Mouse (Mus musculus): ENCODE measurements at regions not wholly inside any gene's neighbourhood (a gene's known extent, or its start where the extent isn't known, plus 50 kb on each side); places are given as distances from the start of the nearest gene placed in this dataset.
A peak's percentile ranks its signal among the peaks of the same experiment; 100 is the strongest.
"Not testable (repeated sequence)": the region's sequence is repeated elsewhere in the genome, so short reads cannot be mapped to it uniquely, and the experiment has no call there.

- ATAC-seq (replicated peaks; ENCODE audit: poor library complexity): no peak
Measured at GRCm38 (mm10) chr14:45806726-45807280, 148.9 kb upstream of the Ddhd1 start.

GRCm38 (mm10) chr14:45807767-45808166 lies 149.8 kb upstream of the Ddhd1 start:
- ATAC-seq (replicated peaks; ENCODE audit: poor library complexity): no peak

DNA sequence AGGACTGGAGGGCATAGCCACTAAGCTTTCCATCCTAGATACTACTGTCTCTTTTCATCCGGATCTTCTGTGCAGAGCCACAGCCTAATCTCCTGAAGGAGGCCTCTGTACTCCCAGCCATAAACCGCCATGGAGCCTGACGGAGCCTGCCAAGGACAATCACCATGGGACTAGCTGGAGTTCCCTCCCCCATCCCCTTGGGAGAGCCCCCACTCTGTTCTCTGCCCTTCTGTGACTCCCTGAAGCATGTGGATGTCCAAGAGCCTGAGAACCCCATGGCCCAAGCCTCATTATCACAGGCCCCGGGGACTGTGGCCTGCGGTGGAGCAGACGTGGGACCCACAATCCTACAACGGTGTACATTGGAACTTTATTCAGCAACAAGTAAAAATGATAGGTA lies 151.5 kb upstream of the Ddhd1 start:
- ATAC-seq (replicated peaks; ENCODE audit: poor library complexity): no peak

DNA sequence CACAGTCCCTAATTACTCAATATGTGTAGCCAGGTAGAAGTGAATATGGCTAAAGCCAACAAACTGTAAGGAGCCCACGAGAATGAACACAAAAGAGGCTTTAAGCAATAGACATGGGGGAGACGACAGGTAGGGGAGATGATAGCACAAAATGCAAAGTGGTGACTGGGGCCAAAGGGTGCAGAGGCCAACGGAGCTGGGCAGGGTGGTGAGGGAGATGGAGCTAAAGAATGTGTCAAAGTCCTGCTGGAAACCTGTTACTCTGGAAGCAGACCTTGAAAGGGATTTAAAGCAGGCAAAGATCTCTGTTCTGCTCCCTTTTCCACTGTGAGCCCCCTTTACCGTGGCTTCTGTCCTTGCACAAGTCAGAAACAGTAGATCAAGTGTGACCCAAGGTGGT lies 152.2 kb upstream of the Ddhd1 start:
- no peak for ATAC-seq (replicated peaks; ENCODE audit: poor library complexity)

- no peak for ATAC-seq (replicated peaks; ENCODE audit: poor library complexity)
Measured at GRCm38 (mm10) chr14:45810630-45811029, 152.7 kb upstream of the Ddhd1 start.

DNA sequence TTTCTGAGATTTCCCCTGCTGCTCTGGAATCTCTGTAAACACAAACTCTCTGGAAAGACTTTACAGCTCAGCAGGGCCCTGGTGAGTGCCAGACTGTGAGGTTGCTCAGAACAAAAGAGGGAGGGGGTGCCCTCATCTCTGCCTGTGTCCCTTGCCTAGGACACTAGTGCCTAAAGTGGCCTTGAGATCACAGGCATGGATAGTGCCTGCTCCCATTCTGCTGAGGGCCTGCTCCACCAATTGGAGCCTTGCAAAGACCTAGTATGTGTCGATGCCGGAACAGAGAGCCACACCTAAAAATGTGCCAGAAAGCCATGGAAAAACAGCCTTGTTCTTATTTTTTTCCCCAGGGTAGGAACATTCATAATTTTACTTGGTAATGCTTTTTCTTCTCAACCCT lies 157.7 kb upstream of the Ddhd1 start:
- no peak for ATAC-seq (replicated peaks; ENCODE audit: poor library complexity)

DNA sequence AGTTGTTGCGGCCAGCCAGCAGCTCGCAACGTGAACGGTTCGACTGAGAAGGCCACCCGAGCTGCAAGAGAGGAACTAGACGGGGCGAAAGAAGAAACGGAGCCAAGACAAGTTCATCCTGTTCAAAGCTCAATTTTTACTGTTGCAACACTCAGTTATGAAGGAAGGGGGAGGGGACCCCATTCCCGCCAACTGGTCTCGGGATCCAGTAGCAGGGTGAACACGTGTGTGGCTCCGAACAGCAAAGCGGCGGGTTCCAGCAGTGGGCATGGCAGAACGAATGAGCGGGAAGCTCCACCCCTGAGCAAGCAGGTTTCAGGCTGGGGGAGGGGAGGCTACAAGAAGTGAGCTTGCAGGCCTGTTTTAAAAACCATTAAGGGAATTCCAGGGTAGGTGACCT lies 158.7 kb upstream of the Ddhd1 start:
- ATAC-seq (replicated peaks; ENCODE audit: poor library complexity): not testable (repeated sequence)

DNA sequence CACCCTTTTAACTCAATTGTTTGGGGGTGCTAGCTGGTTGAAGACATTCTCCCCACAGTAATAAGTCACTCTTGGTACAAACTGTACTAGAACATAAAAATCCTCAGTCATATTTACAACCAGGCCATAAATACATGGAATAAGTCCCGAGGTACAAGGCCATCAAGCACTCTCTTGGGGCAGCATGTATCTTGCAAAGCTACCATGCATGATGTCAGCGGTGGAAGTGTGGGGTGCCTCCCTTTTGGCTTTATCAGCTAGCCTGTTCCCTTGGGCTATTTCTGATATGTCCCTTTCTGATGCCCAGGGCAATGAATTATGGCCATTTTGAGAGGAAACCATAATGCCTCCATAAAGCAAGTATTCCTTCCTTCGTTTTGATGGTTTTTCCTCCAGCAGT lies 159.8 kb upstream of the Ddhd1 start:
- ATAC-seq (replicated peaks; ENCODE audit: poor library complexity): no peak

GRCm38 (mm10) chr14:45824601-45825000 lies 166.7 kb upstream of the Ddhd1 start:
- no peak for ATAC-seq (replicated peaks; ENCODE audit: poor library complexity)

- ATAC-seq (replicated peaks; ENCODE audit: poor library complexity): no peak
Measured at GRCm38 (mm10) chr14:45826023-45826422, 168.1 kb upstream of the Ddhd1 start.

- ATAC-seq (replicated peaks; ENCODE audit: poor library complexity): no peak
Measured at GRCm38 (mm10) chr14:45827096-45827495, 169.2 kb upstream of the Ddhd1 start.

DNA sequence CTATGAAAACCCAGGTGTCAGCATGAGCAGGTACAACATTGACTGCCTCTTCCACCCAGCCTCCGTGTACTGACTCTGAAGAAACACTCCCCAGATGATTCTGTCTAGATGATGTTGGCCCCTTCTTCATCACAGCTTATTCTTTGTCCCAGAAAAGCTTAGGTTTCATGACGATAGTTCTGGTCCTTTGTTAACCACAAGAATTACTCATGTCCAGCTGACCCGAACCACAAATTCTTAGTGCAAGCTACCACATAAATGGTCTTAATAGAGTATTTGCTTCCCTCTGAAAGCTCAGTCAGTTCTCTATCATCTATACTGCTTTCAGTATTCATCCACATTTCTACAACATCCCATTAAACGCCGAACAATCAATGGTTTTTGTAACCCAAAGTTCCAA lies 172.5 kb upstream of the Ddhd1 start:
- ATAC-seq (replicated peaks; ENCODE audit: poor library complexity): no peak

DNA sequence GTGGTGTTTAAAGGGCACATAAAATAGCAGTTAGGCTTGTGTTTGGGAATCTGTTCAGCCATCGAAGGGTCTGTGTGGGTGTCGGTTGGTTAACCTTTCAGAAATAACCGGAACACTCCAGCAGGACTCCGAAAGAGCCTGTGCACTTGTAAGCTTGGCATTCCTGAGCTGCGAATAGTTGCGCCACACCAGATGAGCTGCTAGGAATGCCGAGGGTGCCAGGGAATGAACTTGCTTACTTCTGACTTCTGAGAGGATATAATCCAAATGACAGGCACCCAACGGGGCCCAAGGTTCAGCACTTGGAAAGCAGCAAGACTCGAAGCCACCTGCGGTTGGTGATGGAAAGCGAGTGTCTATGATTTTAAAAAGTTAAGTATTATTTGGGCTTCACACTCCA lies 179.1 kb upstream of the Ddhd1 start:
- no peak for ATAC-seq (replicated peaks; ENCODE audit: poor library complexity)

GRCm38 (mm10) chr14:45843829-45844228 lies 185.9 kb upstream of the Ddhd1 start:
- no peak for ATAC-seq (replicated peaks; ENCODE audit: poor library complexity)

- ATAC-seq (replicated peaks; ENCODE audit: poor library complexity): no peak
Measured at GRCm38 (mm10) chr14:45850588-45850987, 192.6 kb upstream of the Ddhd1 start.

DNA sequence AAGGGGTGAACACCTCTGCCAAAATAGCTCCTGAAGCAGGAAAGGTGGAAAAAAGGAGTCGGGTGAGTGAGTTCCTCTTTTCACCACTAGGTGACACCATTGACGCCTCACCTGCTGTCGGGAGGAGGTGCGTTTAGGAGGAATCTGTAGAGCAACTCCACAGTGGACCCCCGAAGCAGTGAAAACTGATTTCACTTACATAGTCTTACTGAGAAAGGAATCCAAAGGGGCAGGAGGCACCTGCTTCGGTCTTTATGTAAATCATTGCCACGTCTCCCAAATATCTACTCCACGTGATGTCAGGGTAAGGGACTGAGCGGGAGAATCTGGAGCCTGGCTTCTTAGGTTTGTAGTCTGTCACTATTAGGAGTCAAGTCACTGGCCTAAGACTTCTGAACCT lies 220.5 kb upstream of the Ddhd1 start:
- 0 out of 2 replicates have a peak, but pooled peaks have one; percentile 44 for ATAC-seq (replicated peaks; ENCODE audit: poor library complexity)

DNA sequence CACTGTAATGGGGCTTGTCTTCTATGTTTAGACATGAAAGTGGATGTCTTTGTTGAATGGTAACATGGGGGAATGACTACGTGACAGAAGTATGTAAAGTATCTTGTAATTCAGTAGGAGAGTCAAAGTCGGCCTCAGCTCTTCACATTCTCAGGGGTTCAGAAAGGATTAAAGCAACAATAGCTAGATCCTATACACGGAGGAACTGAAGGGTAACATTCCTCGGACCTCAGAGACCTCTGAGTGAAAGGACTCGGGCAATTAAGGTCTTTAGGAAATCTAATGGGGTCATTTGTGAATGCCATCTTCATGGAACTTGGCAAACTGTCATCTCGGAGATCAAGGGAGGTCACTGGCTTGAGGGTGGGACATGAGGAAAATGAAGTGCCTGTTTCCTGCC lies 262.8 kb upstream of the Ddhd1 start:
- no peak for ATAC-seq (replicated peaks; ENCODE audit: poor library complexity)

- no peak for ATAC-seq (replicated peaks; ENCODE audit: poor library complexity)
Measured at GRCm38 (mm10) chr14:45943581-45943980, 285.6 kb upstream of the Ddhd1 start.

DNA sequence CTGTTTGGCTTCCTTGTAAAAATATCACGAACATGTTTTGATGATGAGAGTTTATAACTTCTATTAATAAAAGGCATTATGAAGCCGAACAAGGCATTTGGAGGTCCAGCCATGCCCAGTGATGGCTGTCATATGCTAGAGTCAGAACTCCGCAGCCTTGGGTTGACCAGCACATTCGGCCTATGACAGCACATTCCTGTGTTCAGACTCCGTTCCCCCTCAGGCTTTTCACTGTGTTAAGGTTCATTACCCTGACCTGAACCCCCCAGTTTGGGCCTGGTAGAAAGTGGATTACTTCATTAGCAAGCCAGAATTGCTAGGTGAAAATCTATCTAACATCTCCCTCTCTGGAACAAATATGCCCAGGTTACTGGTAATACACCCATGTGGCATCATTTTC lies 286.2 kb upstream of the Ddhd1 start:
- ATAC-seq (replicated peaks; ENCODE audit: poor library complexity): no peak

GRCm38 (mm10) chr14:45944506-45944905 lies 286.6 kb upstream of the Ddhd1 start:
- no peak for ATAC-seq (replicated peaks; ENCODE audit: poor library complexity)

GRCm38 (mm10) chr14:45956624-45957023 lies 298.7 kb upstream of the Ddhd1 start:
- ATAC-seq (replicated peaks; ENCODE audit: poor library complexity): no peak

DNA sequence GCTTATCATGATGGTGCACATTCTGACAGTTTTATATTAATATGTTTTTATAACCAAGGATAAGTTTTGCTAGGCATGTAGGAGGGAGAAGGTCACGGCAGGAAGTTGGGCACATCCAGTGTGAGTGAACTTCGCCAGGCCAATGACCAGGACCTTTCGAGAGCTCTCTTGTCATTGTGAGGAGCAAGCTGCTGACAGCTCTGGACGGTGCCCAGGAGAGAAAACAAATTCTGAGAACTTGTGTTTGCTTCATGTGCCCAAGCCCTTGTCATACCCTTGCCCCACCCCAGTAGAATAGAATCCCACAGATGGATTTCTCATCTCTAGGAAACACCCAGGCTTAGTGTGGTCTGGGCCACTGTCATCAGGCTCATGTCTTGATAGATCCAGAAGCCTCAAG lies 304.5 kb upstream of the Ddhd1 start:
- no peak for ATAC-seq (replicated peaks; ENCODE audit: poor library complexity)

DNA sequence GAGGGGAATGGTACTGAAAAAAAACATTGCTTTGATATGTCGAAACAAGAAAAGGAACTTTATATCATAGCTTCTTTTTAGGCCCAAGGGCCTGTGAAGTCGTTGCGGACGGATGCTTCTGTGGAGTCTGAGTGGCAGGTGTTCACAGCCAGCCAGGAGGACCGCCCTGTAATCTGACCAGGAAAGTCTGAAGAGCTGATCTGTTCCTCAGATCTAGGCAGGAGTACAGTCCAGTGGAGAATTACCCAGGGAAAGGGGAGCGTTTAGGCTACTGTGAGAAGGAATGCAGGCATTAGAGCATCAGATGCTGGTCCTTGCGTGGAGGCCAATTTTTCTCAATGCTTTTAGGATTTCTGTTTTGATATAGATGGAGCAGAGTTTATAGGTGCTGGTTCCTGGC lies 306.1 kb upstream of the Ddhd1 start:
- no peak for ATAC-seq (replicated peaks; ENCODE audit: poor library complexity)
